Mouse (Mus musculus) adrenal gland, postnatal 10 days (tissue): ENCODE data around the gene Tfeb. TPM values are rescaled to one million over a fixed set of nuclear protein-coding genes. Genes with fewer than 3 reads are reported as not detected.
A peak's percentile ranks its signal among the peaks of the same experiment; 100 is the strongest.

Source experiments
- DNase-seq: peaks from one replicate; pipeline ENCODE4 v3.0.0; 2021; ENCODE audit warnings: mixed read lengths
- long read RNA-seq, 2 experiments: library from polyadenylated mRNA; stranded (forward); transcript quantifications; one replicate each; pipeline ENCODE4 v2.0.0; 2021
- total RNA-seq, 2 experiments: library from RNA; stranded (reverse); gene quantifications; 2 replicates each; pipeline ENCODE4 v1.2.3; 2021

Tfeb gene
- total RNA-seq: 10 to 100 TPM; 19.9 to 29.7 TPM
- long read RNA-seq, experiment 1, transcript Tfeb-202 (9 exons, 2,342 nt): major isoform, 24 of 42 reads
- long read RNA-seq, experiment 1, partial matches to known transcripts: 10 of 42 reads
- long read RNA-seq, experiment 1, other reads (novel, unspliced or antisense): 5 of 42 reads
- long read RNA-seq, experiment 2, transcript Tfeb-202 (9 exons, 2,342 nt): major isoform, 13 of 20 reads
- long read RNA-seq, experiment 2, partial matches to known transcripts: 5 of 20 reads
- long read RNA-seq, experiment 2, other reads (novel, unspliced or antisense): 1 of 20 reads

DNA sequence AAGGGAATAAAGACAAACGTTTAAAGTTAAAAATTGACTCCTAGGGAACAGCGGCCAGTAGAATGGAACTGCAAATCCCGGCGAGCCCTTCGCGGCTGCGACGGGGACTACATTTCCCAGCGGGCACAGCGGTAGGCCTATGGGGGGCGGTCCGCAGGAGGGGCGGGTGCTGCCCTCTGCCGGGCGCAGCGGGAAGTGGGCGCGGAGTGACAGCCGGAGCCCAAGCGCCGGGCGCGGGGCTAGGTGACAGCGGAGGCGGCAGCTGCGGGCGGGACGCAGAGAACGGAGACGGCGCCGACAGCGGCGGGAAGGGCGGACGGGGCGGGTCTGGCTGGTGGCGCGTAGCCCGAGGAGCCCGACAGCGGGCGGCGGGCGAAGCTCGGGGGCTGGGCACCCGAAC, at the start of gene Tfeb:
TSS of gene Tfeb (plus strand) at position 175 of the 400 bp plus-strand sequence.
- peak; percentile 99 for DNase-seq

- peak; percentile 96 for DNase-seq
Measured at GRCm38 (mm10) chr17:47687409-47688343, 49.2 kb upstream of the Tfeb start.

DNA sequence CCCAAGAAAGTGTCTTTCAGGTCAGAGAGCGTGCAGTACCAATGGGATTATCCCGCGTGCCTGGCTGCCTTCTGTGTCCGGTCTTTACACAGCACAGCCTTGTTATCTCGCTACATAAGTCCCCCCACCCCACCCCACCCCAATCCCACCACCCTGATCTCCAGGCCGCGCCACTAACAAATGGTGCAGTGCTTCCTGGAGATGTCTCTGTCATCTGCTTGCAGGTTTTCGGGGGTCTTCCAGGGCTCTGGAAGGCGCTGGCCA, 48.6 kb upstream of the Tfeb start, which contains the start of gene Tomm6:
TSS of gene Tomm6 (minus strand) at position 43 of the 264 bp plus-strand sequence.
- DNase-seq: no peak

- peak; percentile 83 for DNase-seq
Measured at GRCm38 (mm10) chr17:47688608-47689575, 47.9 kb upstream of the Tfeb start, which contains the start of gene Frs3. TSS of gene Frs3 (plus strand) at chr17:47689030.

DNA sequence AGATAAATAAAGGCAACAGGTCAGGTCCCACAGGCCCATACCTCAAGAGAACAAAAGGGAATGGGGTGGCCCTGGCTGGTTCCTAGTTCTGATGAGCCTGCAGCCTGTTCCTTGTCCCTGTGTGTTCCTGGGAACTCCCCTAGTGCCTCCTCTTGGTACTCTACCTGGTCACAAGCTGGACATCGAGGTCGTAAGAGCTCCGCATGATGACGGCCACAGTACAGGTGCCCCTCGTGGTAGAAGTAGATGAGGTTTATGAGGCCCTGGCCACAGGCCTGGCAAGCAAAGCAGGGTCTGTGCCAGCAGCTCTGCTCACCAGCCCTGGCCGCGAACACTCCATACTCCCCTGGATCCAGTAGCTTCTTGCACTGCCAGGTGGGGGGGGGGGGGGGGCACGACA, 46.9 kb upstream of the Tfeb start:
- DNase-seq: no peak

- DNase-seq: no peak
Measured at GRCm38 (mm10) chr17:47691650-47692049, 45.2 kb upstream of the Tfeb start.

GRCm38 (mm10) chr17:47693671-47694441, 43.0 kb upstream of the Tfeb start:
- peak; percentile 12 for DNase-seq

DNA sequence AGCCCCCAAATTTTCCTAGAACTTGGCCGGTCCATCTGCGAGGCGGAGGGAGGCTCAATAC, 42.6 kb upstream of the Tfeb start, which contains the start of gene Gm21981:
TSS of gene Gm21981 (minus strand) at position 14 of the 61 bp plus-strand sequence.
- no peak for DNase-seq

DNA sequence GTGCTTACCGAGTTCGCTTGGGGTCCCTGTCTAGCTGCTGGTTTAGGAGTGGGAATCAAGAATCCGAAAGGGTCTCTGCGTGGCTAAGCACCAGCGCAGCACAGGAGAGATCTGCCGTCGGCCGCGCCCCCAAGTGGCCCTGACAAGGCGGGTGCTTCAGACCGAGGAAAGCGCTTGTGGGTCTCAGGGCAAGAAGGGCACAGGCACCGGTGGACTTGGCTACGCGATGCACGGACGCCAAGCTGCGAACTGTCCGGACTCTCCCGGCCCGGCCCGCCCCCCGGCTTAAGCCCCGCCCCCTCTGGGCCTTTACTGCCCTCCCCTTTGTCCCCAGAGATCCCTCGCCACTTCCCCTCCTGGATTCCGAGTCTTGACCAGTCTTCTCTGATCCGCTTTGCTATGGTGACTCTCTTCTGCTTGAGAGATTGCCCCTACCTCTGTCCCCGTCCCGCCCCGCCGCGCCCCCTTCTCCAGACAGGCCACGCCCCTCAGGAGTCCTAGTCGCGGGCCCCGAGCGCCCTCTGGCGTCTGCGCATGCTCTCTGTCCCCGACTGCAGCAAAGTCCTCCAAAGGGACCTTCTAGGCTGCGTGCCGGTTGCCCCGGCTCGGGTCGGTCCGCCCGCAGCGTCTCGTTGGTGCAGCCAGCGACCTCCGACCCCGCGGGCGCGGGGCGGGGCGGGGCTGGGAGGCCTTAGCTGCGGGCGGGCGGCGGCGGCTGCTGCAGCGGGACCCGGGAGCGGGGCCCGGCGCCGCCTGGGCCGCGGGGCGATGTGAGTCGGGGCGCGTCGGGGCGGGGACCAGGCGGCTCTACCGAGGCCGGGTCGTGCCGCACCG, 42.1 kb upstream of the Tfeb start, which contains the start of gene Prickle4:
TSS of gene Prickle4 (minus strand) at position 234 of the 834 bp plus-strand sequence.
- DNase-seq: peak; percentile 99

DNA sequence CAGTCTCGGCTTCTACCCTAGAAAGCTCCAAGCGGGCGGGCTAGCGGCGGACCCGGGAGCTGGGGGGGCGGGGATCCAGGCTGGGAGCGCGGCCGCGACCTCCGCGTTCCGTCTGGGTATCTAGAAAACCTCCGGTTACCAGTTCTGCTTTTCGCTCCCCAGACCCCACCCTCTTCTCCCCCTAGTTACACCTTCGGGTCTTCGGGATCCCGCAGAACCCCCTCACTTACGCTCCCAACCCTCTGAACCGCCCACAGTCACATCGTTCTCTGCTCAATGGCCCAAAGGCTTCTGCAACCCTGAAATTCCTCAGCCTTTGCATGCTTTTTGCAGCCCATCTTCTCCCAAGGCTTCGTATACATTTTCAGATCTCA, 41.5 kb upstream of the Tfeb start:
- no peak for DNase-seq

- no peak for DNase-seq
Measured at GRCm38 (mm10) chr17:47698156-47698555, 38.7 kb upstream of the Tfeb start.

DNA sequence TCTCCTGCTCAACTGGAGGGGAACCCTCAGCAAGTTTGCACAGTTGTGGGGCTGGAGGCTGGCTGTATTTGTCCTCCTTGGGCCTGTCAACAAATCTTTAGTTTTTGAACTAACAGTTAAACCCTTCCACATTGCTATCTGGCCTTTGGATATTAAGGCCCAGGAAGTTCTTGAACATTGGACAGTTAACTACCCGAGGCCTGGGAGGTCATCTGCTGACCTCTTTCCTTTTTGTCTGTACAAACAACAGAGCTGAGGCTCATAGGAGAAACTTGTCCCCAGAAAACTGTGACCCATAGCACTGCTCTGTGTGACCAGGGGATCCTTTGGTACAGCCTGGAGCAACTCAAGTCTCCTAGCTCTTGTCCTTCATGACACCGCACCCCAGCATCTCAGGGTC, 37.8 kb upstream of the Tfeb start:
- DNase-seq: no peak

GRCm38 (mm10) chr17:47701793-47702192, 35.0 kb upstream of the Tfeb start:
- DNase-seq: no peak

DNA sequence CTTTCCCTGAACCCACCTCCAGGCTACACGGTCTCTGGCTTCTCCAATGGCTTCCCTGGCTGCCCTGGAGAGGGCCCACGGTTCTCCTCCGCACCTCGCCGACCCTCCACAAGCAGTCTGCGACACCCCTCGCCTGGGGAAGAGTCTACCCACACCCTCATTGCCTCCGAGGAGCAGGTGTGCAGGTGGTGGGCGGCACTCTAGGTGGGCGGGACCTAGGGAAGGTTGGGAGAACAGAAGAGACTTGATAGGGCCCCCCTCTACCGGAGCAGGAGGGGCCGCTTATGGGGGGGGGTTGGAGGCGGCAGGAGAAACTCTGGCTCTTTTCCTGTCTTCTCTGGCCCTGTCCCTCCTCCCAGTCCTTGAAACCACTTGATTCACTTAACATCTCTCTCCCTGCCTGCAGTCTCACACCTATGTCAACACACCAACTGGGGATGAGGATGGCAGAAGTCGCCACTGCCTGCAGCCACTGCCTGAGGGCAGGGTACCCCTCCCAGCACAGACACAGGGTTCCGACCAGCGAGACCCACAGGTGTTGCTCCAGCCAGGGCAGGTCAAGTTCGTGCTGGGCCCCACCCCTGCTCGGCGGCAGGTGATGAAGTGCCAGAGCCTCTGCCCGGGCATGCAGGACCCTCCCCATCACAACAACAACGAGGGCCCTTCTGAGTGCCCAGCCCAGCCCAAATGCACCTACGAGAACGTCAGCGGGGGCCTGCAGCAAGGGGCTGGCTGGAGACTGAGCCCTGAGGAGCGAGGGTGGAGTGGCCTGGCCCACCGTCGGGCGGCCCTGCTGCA, 34.1 kb upstream of the Tfeb start:
- DNase-seq: no peak

DNA sequence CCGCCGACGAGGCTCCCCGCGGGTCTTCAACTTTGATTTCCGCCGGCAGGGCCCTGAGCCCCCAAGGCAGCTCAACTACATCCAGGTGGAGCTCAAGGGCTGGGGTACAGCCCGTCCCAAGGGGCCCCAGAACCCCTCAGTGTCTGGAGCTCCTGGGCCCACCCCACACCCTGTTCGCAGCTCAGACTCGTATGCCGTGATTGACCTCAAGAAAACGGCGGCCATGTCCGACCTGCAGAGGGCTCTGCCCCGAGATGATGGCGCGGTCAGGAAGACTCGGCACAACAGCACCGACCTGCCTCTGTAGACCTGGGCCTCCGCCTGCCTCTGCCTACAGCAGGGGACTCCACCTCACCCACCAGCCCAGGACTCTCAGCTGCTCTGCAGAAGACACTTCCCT, 33.3 kb upstream of the Tfeb start:
- DNase-seq: no peak

- no peak for DNase-seq
Measured at GRCm38 (mm10) chr17:47704692-47705091, 32.1 kb upstream of the Tfeb start.

DNA sequence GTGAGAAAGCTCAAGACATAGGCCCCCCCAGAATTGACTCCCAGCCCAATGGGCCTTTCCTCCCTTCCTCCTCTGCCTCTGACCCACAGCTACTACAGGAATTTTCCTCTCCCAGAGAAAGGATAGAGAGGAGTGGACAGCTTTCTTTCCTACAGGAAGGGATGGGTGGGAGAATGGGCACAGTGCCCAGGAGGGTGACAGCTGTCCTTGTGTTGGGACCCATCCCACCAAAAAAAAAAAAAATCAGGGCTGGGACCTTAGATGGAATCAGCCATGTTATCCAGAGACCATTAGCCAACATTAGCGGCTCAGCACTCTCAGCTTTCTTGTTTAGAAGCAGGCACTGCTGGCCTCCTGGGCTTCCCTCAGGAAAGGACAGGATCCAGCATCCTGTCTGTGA, 30.6 kb upstream of the Tfeb start:
- no peak for DNase-seq

DNA sequence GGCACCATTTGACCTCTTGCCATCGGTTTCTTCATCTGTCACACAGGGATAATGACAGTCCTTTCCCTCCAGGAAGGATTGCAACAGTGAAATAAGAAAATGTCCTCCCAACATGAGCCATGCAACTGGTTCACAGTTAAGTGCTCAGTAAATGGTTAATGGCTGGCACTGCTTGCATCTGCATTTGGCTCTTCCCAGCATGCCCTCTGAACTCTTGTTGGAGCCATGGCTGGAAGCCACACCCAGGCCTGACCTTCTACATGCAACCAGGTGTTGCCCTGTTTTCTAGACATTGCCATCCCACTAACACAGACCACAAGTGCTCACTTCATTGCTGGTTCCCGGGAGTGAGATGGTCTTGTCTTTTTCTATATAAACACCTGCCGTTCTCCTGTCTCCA, 28.9 kb upstream of the Tfeb start:
- DNase-seq: no peak

GRCm38 (mm10) chr17:47708972-47709371, 27.9 kb upstream of the Tfeb start:
- DNase-seq: no peak

GRCm38 (mm10) chr17:47710036-47710435, 26.8 kb upstream of the Tfeb start:
- DNase-seq: no peak
